Mouse (Mus musculus) CH12.LX (cell line): ENCODE measurements at regions not wholly inside any gene's neighbourhood (a gene's known extent, or its start where the extent isn't known, plus 50 kb on each side); places are given as distances from the start of the nearest gene placed in this dataset.

ENCODE experiments used
- CHD1 ChIP-seq: IDR thresholded peaks from 2 replicates; pipeline ENCODE4 v1.6.1; 2012; ENCODE audit warnings: low read depth, low read length, improper control_type of control experiment, inconsistent platforms
- CTCF ChIP-seq, 2 experiments: IDR thresholded peaks in 1 of 2; conservative IDR thresholded peaks in 1 of 2; 2 replicates each; pipeline ENCODE4 v1.5.1; 2011 to 2012; ENCODE audit warnings: low read depth in 2 of 2, low read length in 2 of 2, improper control_type of control experiment in 1 of 2, inconsistent platforms in 1 of 2, mild to moderate bottlenecking in 1 of 2, moderate library complexity in 1 of 2
- MXI1 ChIP-seq: IDR thresholded peaks from 2 replicates; pipeline ENCODE4 v1.6.1; 2011; ENCODE audit warnings: mild to moderate bottlenecking, low read depth, low read length, improper control_type of control experiment
- PAX5 ChIP-seq: IDR thresholded peaks from 2 replicates; pipeline ENCODE4 v1.6.1; 2012; ENCODE audit warnings: low read length, inconsistent platforms, mixed read lengths
- POLR2A ChIP-seq: IDR thresholded peaks from 2 replicates; pipeline ENCODE4 v1.6.1; 2011; ENCODE audit warnings: low read depth, mild to moderate bottlenecking, improper control_type of control experiment, low read length
- RCOR1 ChIP-seq: conservative IDR thresholded peaks from 2 replicates; pipeline ENCODE4 v1.6.1; 2012; ENCODE audit warnings: low read depth, mild to moderate bottlenecking, inconsistent platforms, low read length, improper control_type of control experiment
- ZC3H11A ChIP-seq: IDR thresholded peaks from 2 replicates; pipeline ENCODE4 v1.6.1; 2012; ENCODE audit warnings: low read depth, mild to moderate bottlenecking, inconsistent platforms, low read length, improper control_type of control experiment
- ZNF384 ChIP-seq: IDR thresholded peaks from 2 replicates; pipeline ENCODE4 v1.6.1; 2012; ENCODE audit warnings: low read depth, low read length, improper control_type of control experiment, inconsistent platforms

DNA sequence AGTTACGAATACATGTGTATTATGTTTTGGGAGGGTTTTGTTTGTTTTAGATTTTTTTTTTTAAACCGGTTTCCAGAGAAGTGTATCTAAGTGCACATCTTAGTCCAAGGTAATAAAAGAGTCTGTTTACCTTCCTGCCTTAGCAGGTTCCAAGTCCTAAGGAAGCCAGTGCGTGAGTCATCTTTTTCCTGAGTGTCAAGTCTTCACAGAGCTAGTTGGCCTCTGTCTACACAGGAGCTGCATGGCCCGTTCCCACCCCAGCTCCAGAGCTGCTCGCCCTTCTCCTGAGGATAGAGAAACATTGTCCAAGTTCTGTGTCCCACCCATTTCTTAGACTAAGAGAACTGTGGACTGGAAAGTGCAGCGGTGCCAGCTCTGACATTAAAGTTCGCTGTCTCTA lies 192.6 kb downstream of the Sptssa start:
- no peak for TF ChIP-seq RCOR1
- no peak for TF ChIP-seq CTCF (conservative IDR thresholded peaks at IDR 0.05 in 1 of 2, IDR thresholded peaks at IDR 0.05 in 1 of 2; ENCODE audit: low read depth in 2 of 2, low read length in 2 of 2)
- TF ChIP-seq CHD1, result no peak
- TF ChIP-seq POLR2A, result no peak
- TF ChIP-seq PAX5, result no peak
- TF ChIP-seq ZC3H11A, result no peak
- no peak for TF ChIP-seq MXI1
- TF ChIP-seq ZNF384, result no peak
